Mouse (Mus musculus) cerebellum, postnatal 14 days (tissue): ENCODE measurements around the gene Fry.

ENCODE experiments used
- DNase-seq, 2 experiments: peaks; one replicate each; pipeline ENCODE4 v3.0.0; 2021; ENCODE audit warnings: mixed read lengths in 2 of 2

Fry gene

DNA sequence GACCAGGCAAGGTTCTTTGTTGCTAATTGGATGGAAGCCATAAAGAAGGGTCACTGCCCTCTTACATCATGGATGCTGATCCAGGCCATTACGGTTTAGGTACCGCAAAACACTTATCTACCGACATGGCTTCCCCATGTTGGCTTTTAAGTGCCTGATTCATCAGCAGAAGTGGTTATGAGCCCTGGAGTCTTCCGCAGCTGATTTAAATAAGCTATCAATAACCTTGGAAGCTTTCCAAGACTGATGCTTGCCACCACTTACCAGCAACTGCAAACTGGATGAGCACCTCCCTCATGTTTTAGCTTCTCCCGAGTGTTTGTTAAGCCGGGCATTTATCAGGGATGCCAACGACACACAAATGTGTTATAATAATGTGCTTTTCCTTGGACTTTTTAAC, 12.7 kb downstream of the Fry start:
- DNase-seq = no peak

GRCm38 (mm10) chr5:150134651-150135050, 16.2 kb downstream of the Fry start:
- DNase-seq = no peak

DNA sequence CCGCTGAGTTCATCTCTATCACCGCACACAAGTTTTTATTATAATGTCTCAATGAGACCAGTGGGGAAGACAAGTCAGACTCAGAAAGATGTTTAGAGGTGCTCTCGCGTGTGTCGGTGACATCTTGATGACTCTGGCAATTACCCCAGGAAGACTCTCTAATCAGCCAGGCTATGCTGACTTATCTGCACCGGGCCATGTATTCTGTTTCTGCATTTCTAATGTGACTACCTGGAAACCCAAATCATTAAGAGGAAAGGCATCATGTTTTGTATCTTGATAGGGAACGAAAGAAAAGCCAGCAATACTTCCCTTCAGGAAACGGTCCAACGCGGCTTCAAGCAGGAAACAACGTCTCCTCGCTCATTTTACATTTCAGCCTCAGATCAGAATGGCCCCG, 17.1 kb downstream of the Fry start:
- no peak for DNase-seq

- DNase-seq = peak in 1 of 2 experiments; percentile 75
Measured at GRCm38 (mm10) chr5:150137772-150138451, 19.5 kb downstream of the Fry start.

- no peak for DNase-seq
Measured at GRCm38 (mm10) chr5:150140513-150140912, 22.1 kb downstream of the Fry start.

- DNase-seq = no peak
Measured at GRCm38 (mm10) chr5:150145967-150146366, 27.5 kb downstream of the Fry start.

GRCm38 (mm10) chr5:150146612-150147011, 28.2 kb downstream of the Fry start:
- DNase-seq = no peak

- DNase-seq = no peak
Measured at GRCm38 (mm10) chr5:150149725-150150124, 31.3 kb downstream of the Fry start.

- peak; percentile 37 to 55 for DNase-seq
Measured at GRCm38 (mm10) chr5:150150986-150151385, 32.5 kb downstream of the Fry start.

DNA sequence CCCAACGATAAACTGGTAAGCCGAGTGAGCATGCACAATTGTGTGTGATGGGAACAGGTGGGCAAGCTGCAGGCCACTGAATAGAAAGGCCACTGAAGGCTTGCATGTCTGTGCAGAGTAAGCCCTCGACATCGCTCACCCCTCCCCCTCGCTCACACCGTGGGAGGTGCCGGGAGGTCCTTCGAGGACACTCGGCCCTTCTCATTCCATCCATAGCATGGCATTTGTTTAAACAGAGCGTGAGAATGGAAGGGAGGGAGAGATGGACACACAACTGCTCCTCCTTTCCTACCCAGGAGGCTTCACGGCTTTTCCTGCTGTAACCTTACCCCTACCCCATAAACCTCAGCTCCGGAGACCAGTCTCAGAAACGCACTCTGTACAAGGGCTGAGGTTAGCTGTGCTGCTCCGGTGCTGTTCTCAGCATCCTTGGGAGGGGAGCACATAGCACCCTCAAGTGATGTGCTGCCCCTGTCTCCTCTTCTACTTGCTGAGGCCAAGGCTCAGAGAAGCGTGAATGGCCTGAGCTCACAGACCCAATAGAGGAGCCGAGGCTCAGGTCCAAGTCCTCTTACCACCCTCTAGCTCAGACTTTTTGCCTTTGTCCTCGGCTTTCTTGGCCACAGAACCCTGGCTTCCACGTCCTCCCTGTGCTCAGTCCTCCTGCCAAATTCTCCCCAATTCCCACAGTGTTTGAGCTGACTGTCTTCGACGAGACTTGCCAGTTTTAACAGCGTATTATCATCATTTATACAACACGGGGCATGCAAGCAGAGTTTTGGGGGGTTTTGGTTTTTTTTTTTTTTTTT, 33.8 kb downstream of the Fry start:
- DNase-seq = peak; percentile 84 to 89

DNA sequence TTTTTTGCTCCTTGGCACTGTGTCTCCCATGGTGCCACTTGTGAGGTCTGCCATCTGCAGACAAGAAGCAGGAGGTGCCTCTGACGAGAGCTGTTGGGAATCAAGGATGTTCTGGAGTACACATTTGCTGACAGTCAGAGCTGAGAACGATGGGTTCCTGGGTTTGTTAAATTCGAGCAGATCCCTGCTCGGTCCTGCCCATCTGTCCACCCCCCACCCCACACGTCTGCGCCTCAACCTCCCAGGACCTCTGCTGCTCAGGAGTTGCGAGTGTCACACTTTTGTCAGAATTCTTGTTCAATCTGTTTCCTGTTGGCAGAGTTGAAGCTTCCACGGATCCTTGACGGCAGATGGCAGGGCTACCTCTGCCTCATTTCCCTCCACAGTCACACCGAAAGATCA, 34.4 kb downstream of the Fry start:
- peak; percentile 68 to 69 for DNase-seq

GRCm38 (mm10) chr5:150155388-150155787, 36.9 kb downstream of the Fry start:
- DNase-seq = no peak

GRCm38 (mm10) chr5:150156063-150156786, 37.8 kb downstream of the Fry start:
- DNase-seq = peak; percentile 61 to 66

- peak; percentile 65 to 83 for DNase-seq
Measured at GRCm38 (mm10) chr5:150157682-150158081, 39.2 kb downstream of the Fry start.

GRCm38 (mm10) chr5:150159151-150159550, 40.7 kb downstream of the Fry start:
- DNase-seq = no peak

DNA sequence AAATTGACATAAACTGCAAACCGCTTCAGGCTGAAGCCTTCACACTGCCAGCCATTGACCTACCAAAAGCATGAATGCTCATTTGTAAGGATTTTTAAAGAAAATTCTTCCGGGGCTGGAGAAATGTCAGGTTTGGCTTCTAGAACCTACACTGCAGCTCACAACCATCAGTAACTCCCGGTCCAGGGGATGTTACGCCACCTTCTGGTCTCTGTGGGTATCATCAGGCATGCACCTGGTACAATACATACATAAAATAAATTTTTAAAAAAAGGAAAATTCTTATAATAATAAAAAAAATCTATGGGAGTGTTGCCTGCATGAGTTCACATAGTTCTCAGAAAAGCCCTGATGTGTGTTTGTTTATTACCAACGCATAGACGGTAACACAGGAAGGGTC, 42.7 kb downstream of the Fry start:
- DNase-seq = peak in 1 of 2 experiments; percentile 58

GRCm38 (mm10) chr5:150161898-150162297, 43.5 kb downstream of the Fry start:
- no peak for DNase-seq

- DNase-seq = no peak
Measured at GRCm38 (mm10) chr5:150164671-150165070, 46.2 kb downstream of the Fry start.

DNA sequence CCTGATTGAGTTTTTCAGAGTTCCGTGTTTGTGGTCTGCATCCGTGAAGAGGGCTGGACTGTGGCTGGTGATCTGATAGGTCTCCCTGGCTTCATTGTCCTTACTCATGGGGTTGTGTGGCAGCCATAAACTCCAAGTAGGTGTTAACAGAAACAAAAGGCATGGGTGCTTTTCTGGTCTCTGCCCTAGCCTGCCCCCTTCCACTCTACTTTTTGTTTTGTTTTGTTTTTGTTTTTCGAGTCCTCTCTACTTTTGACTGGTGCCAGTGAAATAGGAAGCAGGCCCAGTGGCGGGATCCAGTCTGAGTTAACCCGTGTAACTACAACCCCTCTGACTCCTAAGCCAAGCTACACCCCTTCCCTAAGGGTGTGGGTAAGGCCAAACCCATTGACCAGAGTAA, 48.4 kb downstream of the Fry start:
- no peak for DNase-seq

DNA sequence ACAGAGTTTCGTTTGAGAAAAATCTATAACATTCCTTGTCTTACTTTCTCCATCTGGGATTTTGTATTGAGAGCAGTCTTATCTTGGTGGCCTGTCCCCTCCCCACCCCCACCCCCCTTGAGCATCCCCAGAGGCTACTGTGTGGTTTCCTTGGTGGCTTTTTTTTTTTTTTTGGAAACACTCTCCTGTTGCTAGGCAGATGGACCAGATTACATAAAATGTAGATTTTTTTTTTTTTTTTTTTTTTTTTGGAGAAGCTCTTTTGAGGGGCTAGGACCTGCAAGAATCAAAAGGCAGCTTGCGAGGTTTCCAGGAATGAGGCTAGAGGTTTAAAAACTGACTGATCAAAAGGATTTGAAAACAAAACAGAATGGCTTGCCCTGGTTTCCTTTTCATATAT, 48.8 kb downstream of the Fry start:
- DNase-seq = no peak

- DNase-seq = peak; percentile 87 to 88
Measured at GRCm38 (mm10) chr5:150168712-150169111, 50.3 kb downstream of the Fry start.

DNA sequence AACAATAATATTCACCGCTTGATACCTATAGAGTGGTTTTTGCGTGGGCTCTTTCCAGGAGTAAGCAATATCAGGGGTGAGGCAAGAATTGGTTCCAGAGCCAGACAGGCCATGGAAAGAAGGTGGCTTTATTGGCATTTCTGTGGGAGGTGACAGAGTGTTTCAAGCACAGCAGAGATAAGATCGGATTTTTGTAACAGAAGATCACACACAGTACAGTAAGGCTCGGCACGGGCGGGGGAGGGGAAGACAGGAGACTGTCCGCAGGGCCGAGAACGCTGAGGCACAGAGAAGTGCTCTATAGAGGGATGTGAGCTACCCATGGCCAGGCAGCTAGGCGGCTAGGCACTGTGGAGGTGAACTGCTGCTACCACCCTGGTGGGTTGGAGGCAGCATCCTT, 53.1 kb downstream of the Fry start:
- DNase-seq = no peak

DNA sequence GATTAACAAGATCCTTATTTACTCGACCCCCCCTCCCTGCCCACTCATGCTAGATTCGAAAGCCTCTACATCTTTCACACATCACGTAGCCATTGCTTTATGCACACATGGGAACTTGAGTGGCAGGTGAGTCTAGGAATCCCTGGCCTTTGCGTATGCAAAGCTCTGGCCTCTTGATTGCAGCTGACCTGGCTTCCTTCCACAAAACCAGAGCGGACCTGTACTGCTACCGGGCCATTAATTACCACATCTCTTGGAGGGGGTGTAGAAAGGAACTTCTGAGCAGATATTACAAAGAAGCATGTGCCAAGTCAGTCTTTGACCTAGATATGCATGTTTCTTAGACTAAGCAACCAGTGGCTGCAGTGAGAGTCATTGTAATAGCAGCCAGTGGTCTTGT, 55.4 kb downstream of the Fry start:
- DNase-seq = no peak

- DNase-seq = no peak
Measured at GRCm38 (mm10) chr5:150174950-150175349, 56.5 kb downstream of the Fry start.
